Mouse (Mus musculus) intestine, postnatal 0 days (tissue): ENCODE results near the gene Rnd1. TPM values are rescaled to one million over a fixed set of nuclear protein-coding genes. Genes with fewer than 3 reads are reported as not detected.

ENCODE experiments used
- ATAC-seq: fragments of 200-750 bp; cut with Nextera tagmentation; 2 replicates; pipeline ENCODE4 v1.8.0; 2017; ENCODE audit warnings: mild to moderate bottlenecking, moderate TSS enrichment, moderate library complexity
- H3K27ac ChIP-seq: fragments of 300-500 bp; sonication (generic); 2 replicates; pipeline ENCODE4 v1.5.1; 2014; ENCODE audit warnings: mild to moderate bottlenecking, low read depth, low read length, moderate library complexity
- H3K27me3 ChIP-seq: fragments of 300-500 bp; sonication (generic); replicated peaks from 2 replicates; pipeline ENCODE4 v1.6.1; 2014; ENCODE audit warnings: low read length, mixed read lengths; ENCODE audit not compliant: control insufficient read depth, insufficient read depth
- H3K36me3 ChIP-seq: fragments of 300-500 bp; sonication (generic); 2 replicates; pipeline ENCODE4 v1.6.1; 2014; ENCODE audit warnings: mild to moderate bottlenecking, moderate library complexity; ENCODE audit not compliant: control insufficient read depth, insufficient read depth
- H3K4me1 ChIP-seq: fragments of 300-500 bp; sonication (generic); replicated peaks from 2 replicates; pipeline ENCODE4 v1.6.1; 2014; ENCODE audit warnings: antibody characterized with exemption, low read length, mixed read lengths; ENCODE audit not compliant: control insufficient read depth, insufficient read depth
- H3K4me2 ChIP-seq: fragments of 300-500 bp; sonication (generic); replicated peaks from 2 replicates; pipeline ENCODE4 v1.6.1; 2014; ENCODE audit warnings: low read depth, mild to moderate bottlenecking, moderate library complexity
- H3K4me3 ChIP-seq: fragments of 300-500 bp; sonication (generic); 2 replicates; pipeline ENCODE4 v1.5.1; 2014; ENCODE audit warnings: low read depth, low read length
- H3K9ac ChIP-seq: fragments of 300-500 bp; sonication (generic); 2 replicates; pipeline ENCODE4 v1.6.1; 2014; ENCODE audit warnings: mild to moderate bottlenecking, low read depth, low read length
- H3K9me3 ChIP-seq: fragments of 300-500 bp; sonication (generic); 2 replicates; pipeline ENCODE4 v1.6.1; 2016; ENCODE audit warnings: mixed run types; ENCODE audit not compliant: control insufficient read depth
- CTCF ChIP-seq: sonication (generic); IDR thresholded peaks from 2 replicates; pipeline ENCODE4 v1.5.1; 2016; ENCODE audit warnings: low read depth, mild to moderate bottlenecking, control low read depth, antibody characterized with exemption, moderate library complexity
- WGBS: fragments of 180-500 bp; shearing (Covaris S2); extraction: QIAGEN DNeasy Blood & Tissue Kit; methylation state at CpG from one replicate; pipeline ENCODE4 v1.1.7; 2014; 5-methylcytosine and 5-hydroxymethylcytosine counted together
- polyA plus RNA-seq: library from polyadenylated mRNA; unstranded; fragments of >200 nt; fragmentation: Nextera tagmentation; extraction: Ambion mirVana; gene quantifications from 2 replicates; pipeline ENCODE4 v1.2.1, GENCODE M21; 2015

Rnd1 gene
- polyA plus RNA-seq, 1 experiment from 2014 or later, result 1.1 TPM

GRCm38 (mm10) chr15:98717301-98717700, 40.0 kb upstream of the Rnd1 start:
- no peaks in the 10 kb centered on the region for H3K9me3 ChIP-seq
- no peak overlapping the region for H3K9ac ChIP-seq
- no peaks in the 10 kb centered on the region for H3K36me3 ChIP-seq
- H3K27me3 ChIP-seq, result no peaks in the 10 kb centered on the region
- H3K4me3 ChIP-seq, result no peak overlapping the region
- no peak for ATAC-seq
- TF ChIP-seq CTCF, result no peak
- H3K4me2 ChIP-seq, result no peak overlapping the region
- WGBS, result 63% methylated on average over 16 of the region's 16 CpGs
- no peak overlapping the region for H3K27ac ChIP-seq
- no peaks in the 10 kb centered on the region for H3K4me1 ChIP-seq

DNA sequence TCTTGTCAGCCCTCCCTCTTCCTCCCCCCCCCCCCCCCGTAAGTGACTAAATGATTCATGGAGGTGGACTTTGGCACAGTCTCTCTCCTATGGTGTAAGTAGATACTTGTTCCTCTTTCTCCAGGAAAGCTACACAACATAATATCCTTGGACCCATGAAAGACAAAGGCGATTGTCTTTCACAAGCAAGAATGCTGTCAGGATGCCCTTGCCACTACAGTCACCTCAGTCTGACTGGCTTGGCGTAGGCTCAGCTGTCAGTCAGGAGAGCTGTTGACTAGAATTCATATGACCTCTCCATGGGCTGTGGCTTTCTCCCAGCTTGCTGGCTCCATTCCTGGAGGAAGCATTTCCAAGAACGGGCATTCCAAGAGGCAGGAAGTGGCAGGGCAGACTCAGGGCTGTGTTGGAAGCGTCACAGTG, 37.0 kb upstream of the Rnd1 start:
- no peak overlapping the region for H3K4me2 ChIP-seq
- H3K4me1 ChIP-seq, result no peaks in the 10 kb centered on the region
- no peak overlapping the region for H3K4me3 ChIP-seq
- no peak overlapping the region for H3K9ac ChIP-seq
- no peaks in the 10 kb centered on the region for H3K36me3 ChIP-seq
- no peaks in the 10 kb centered on the region for H3K27me3 ChIP-seq
- TF ChIP-seq CTCF, result no peak
- WGBS, result 44% methylated on average over 5 of the region's 5 CpGs
- H3K27ac ChIP-seq, result peak overlapping the region; percentile 62; the same call in 1 of the 2 replicates
- peak; percentile 72 for ATAC-seq
- H3K9me3 ChIP-seq, result no peaks in the 10 kb centered on the region

DNA sequence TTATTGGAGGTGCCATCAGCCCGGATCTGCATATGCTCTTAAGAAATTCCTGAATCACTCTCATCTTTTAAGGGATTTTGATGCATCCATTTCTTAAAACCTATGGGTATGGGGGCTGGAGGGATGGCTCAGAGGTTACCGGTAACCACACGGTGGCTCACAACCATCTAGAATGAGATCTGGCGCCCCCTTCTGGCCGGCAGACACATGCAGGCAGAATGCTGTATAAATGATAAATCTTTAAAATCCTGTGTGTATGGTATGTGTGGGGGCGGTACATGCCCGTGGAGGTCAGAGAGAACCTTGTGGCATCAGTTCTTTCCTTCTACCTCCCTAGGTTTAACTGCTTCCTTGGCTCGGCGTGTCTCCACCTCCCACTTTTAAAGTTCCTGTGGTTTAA, 33.2 kb upstream of the Rnd1 start:
- TF ChIP-seq CTCF, result peak; percentile 85
- no peaks in the 10 kb centered on the region for H3K4me1 ChIP-seq

GRCm38 (mm10) chr15:98707766-98708372, 30.6 kb upstream of the Rnd1 start, which contains the start of gene Ccdc65:
TSS of gene Ccdc65 (plus strand) at chr15:98708207.
- H3K9ac ChIP-seq, result no peak within 1 kb of the TSS
- peak; percentile 83 for TF ChIP-seq CTCF
- H3K27me3 ChIP-seq, result peaks cover 2% of the 10 kb centered on the region; the same call in 1 of the 2 replicates
- H3K9me3 ChIP-seq, result no peaks in the 10 kb centered on the region
- H3K4me2 ChIP-seq, result peak within 1 kb of the TSS; percentile 58
- H3K27ac ChIP-seq, result no peak within 1 kb of the TSS
- no peaks in the 10 kb centered on the region for H3K36me3 ChIP-seq
- peak within 1 kb of the TSS; percentile 22 for H3K4me3 ChIP-seq
- ATAC-seq, result peak; percentile 73
- 18% methylated on average over 16 of the region's 16 CpGs for WGBS
- H3K4me1 ChIP-seq, result no peaks in the 10 kb centered on the region

More for the DNA sequence above, 33.2 kb upstream of the Rnd1 start:
- WGBS, result 17% methylated on average over 9 of the region's 9 CpGs
- Histone ChIP-seq H3K4me3 (no peak overlapping the region), H3K36me3 (no peaks in the 10 kb centered on the region), H3K4me2 (no peak overlapping the region), H3K27ac (no peak overlapping the region), H3K27me3 (no peaks in the 10 kb centered on the region), H3K9ac (no peak overlapping the region), H3K9me3 (no peaks in the 10 kb centered on the region)
- no peak for ATAC-seq

DNA sequence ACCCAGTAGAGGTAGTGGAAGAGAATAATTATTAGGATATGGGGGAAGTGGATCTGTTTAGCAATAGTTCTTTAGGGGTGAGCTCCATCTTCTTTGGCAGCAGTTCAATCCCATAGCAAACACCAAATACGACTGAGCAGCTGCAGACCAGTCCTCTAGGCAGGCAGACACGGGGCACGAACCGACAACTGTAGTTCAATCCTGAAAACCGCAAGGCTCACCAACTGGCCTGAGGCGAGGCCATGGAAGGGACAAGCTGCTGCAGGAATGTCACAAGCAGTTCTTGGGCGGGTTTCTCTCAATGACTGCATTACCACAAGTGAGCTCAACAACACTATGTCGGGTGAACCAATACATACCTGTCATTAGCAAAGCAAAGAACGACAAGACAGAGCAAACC, 27.1 kb upstream of the Rnd1 start:
- 58% methylated on average over 9 of the region's 9 CpGs for WGBS
- no peak for ATAC-seq
- H3K4me3 ChIP-seq, result no peak overlapping the region

GRCm38 (mm10) chr15:98699190-98700105, 22.2 kb upstream of the Rnd1 start:
- H3K4me3 ChIP-seq, result peak overlapping the region; percentile 18; the same call in 1 of the 2 replicates
- 5% methylated on average over 40 of the region's 40 CpGs for WGBS
- peak; percentile 70 for ATAC-seq
- no peaks in the 10 kb centered on the region for H3K4me1 ChIP-seq
- peak overlapping the region; percentile 53 for H3K4me2 ChIP-seq
- H3K9ac ChIP-seq, result no peak overlapping the region
- no peaks in the 10 kb centered on the region for H3K36me3 ChIP-seq
- peaks cover 31% of the 10 kb centered on the region for H3K27me3 ChIP-seq
- H3K27ac ChIP-seq, result no peak overlapping the region
- peak; percentile 97 for TF ChIP-seq CTCF
- no peaks in the 10 kb centered on the region for H3K9me3 ChIP-seq

More for the DNA sequence above, 27.1 kb upstream of the Rnd1 start:
- Histone ChIP-seq H3K27me3 (peaks cover 30% of the 10 kb centered on the region), H3K4me2 (no peak overlapping the region), H3K4me1 (no peaks in the 10 kb centered on the region), H3K9ac (no peak overlapping the region), H3K9me3 (no peaks in the 10 kb centered on the region), H3K36me3 (no peaks in the 10 kb centered on the region), H3K27ac (no peak overlapping the region)
- no peak for TF ChIP-seq CTCF
